Mouse (Mus musculus): ENCODE measurements around the gene Rab11fip4. TPM values are rescaled to one million over a fixed set of nuclear protein-coding genes. Genes with fewer than 3 reads are reported as not detected.
"Not testable (repeated sequence)": the region's sequence is repeated elsewhere in the genome, so short reads cannot be mapped to it uniquely, and the experiment has no call there.

The Rab11fip4 gene
- polyA plus RNA-seq, 1 experiment from 2014 or later, result 24.1 TPM

DNA sequence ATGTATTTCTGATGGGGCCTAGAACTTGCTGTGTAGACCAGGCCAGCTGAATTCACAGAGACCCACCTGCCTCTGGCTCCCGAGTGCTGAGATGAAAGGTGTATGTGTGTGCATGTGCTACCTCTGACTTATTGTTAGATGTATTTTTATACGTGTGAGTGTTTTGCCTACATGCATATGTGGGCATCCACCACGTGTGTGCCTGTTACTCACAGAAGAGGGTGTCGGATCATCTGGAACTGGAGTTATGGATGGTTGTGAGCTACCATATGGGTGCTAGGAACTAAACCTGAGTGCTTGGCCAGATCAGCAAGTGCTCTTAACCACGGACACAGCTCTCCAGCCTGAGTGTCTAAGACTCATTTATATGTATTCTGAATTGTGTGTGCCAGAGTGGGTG is 90.2 kb downstream of the Rab11fip4 start:
- H3K27ac ChIP-seq (replicated peaks), result no peak overlapping the region
- no peaks in the 10 kb centered on the region for H3K9me3 ChIP-seq (replicated peaks)
- H3K4me3 ChIP-seq (replicated peaks), result no peak overlapping the region
- no peaks in the 10 kb centered on the region for H3K27me3 ChIP-seq (replicated peaks)
- no peak for ATAC-seq (ENCODE audit: low FRiP score)
- peaks cover 18% of the 10 kb centered on the region; the same call in 1 of the 2 replicates for H3K4me1 ChIP-seq
- H3K9ac ChIP-seq (replicated peaks), result no peak overlapping the region
- no peak overlapping the region for H3K4me2 ChIP-seq
- H3K36me3 ChIP-seq, result peaks cover 22% of the 10 kb centered on the region
- 92% methylated on average over 5 of the region's 5 CpGs for WGBS

DNA sequence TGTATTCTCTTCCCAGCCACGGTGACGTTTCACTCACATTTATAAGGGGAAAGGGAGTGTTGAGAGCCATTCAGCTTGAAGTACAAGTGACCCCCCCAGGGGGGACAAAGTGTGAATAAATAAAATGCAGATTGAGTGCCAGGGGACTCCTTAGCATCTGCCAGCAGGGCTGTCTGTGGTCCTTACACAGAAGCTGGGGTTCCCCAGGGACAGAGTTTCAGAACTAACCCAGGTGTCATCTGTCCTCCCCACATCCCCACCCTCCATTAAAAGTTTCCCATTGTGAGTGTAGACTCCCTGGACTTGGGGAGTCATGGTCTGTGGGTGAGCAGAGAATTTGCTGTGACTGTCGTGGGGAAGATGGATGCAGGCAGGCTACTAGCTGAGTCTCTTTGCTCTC is 90.8 kb downstream of the Rab11fip4 start:
- 43% methylated on average over 3 of the region's 3 CpGs for WGBS
- ATAC-seq (ENCODE audit: low FRiP score), result no peak
- Histone ChIP-seq H3K4me3 (replicated peaks) (no peak overlapping the region), H3K27me3 (replicated peaks) (no peaks in the 10 kb centered on the region), H3K9ac (replicated peaks) (no peak overlapping the region), H3K4me2 (no peak overlapping the region), H3K36me3 (peaks cover 26% of the 10 kb centered on the region), H3K4me1 (peaks cover 15% of the 10 kb centered on the region; the same call in 1 of the 2 replicates), H3K9me3 (replicated peaks) (no peaks in the 10 kb centered on the region), H3K27ac (replicated peaks) (no peak overlapping the region)

DNA sequence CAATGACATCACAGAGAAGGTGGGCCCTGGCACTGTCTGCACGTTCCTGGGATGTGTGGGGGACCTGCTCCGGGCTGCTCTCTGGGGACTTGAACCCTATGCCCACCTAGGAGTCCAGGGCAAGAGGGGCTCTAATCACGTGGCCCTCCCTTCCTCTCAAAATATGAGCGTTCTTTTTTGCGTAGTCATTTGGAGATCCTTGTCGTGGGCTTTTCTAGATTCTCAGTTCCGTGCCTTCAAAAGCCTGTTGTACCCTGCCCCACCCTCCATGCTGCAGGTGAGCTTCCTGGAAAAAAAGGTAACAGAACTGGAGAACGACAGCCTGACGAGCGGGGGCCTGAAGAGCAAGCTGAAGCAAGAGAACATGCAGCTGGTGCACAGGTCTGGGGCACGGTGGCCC is 94.1 kb downstream of the Rab11fip4 start:
- 95% methylated on average over 11 of the region's 11 CpGs for WGBS
- Histone ChIP-seq H3K27me3 (replicated peaks) (no peaks in the 10 kb centered on the region), H3K27ac (replicated peaks) (no peak overlapping the region), H3K9me3 (replicated peaks) (no peaks in the 10 kb centered on the region), H3K4me3 (replicated peaks) (no peak overlapping the region), H3K36me3 (peaks cover 35% of the 10 kb centered on the region), H3K4me1 (peaks cover 4% of the 10 kb centered on the region; the same call in 1 of the 2 replicates), H3K4me2 (no peak overlapping the region), H3K9ac (replicated peaks) (no peak overlapping the region)
- no peak for ATAC-seq (ENCODE audit: low FRiP score)

DNA sequence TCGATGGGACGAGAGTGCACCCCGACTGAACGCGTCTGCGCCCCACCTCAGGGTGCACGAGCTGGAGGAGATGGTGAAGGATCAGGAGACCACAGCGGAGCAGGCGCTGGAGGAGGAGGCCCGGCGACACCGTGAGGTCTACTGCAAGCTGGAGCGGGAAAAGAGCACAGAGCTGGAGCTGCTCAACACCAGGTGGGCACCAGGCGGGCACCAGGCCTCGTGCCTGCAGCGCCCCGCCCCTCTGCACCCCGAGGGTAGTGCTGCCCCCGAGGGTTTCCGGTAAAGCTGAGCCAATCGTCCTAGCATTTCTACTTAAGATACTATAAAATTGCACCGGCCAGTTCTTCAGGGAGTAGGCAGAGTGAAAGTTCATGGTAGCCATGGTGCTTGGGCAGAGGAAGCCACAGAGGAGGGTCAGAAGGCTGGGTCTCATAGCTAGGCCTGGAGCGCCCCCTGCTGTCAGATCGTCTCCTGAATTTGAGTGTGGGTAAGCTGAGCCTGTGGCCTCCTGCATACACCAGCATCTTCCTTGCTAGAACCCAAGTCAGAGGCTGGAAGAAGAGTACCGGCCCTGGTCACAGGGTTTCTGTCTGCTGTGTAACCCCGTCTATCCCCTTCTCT is 95.6 kb downstream of the Rab11fip4 start:
- Histone ChIP-seq H3K9me3 (replicated peaks) (no peaks in the 10 kb centered on the region), H3K4me2 (no peak overlapping the region), H3K4me3 (replicated peaks) (no peak overlapping the region), H3K9ac (replicated peaks) (no peak overlapping the region), H3K27me3 (replicated peaks) (no peaks in the 10 kb centered on the region), H3K4me1 (peaks cover 4% of the 10 kb centered on the region; the same call in 1 of the 2 replicates), H3K36me3 (peaks cover 43% of the 10 kb centered on the region), H3K27ac (replicated peaks) (no peak overlapping the region)
- ATAC-seq (ENCODE audit: low FRiP score), result peak; percentile 60; the same call in 1 of the 2 replicates
- WGBS, result 66% methylated on average over 26 of the region's 26 CpGs

DNA sequence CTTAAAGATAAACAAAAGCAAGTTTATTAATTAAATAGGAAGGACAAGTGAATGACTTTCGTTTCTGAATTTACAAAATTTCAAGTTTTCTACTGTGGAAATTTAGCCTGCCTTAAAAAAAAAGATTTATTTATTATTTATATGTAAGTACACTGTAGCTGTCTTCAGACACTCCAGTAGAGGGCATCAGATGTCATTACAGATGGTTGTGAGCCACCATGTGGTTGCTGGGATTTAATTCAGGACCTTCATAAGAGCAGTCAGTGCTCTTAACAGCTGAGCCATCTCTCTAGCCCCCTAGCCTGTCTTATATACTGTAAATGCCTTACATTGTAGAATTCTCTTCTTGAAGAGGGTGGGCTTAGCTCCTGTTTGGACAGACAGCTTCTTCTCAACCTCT is 98.9 kb downstream of the Rab11fip4 start:
- H3K4me1 ChIP-seq, result peaks cover 4% of the 10 kb centered on the region; the same call in 1 of the 2 replicates
- no peak overlapping the region for H3K9ac ChIP-seq (replicated peaks)
- H3K27ac ChIP-seq (replicated peaks), result no peak overlapping the region
- H3K4me3 ChIP-seq (replicated peaks), result no peak overlapping the region
- peaks cover 56% of the 10 kb centered on the region for H3K36me3 ChIP-seq
- WGBS, result 85% methylated on average over 1 of the region's 1 CpGs
- ATAC-seq (ENCODE audit: low FRiP score), result no peak
- H3K27me3 ChIP-seq (replicated peaks), result no peaks in the 10 kb centered on the region
- no peaks in the 10 kb centered on the region for H3K9me3 ChIP-seq (replicated peaks)
- no peak overlapping the region for H3K4me2 ChIP-seq

DNA sequence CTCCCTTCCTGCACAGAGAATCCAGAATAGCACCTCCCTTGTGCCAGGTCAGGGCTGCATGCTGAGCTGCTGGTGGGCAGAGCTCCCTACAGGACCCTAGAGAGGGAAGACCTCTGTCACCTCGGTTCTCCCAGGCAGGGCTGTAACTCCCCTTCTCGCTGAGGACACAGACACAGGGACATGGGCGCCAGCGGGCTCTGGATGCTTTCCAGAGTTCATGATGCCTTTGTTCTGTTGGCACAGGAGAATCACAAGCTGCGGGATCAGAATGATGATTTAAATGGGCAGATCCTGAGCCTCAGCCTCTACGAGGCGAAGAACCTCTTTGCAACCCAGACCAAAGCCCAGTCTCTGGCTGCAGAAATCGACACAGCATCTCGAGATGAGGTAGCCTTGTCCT is 100.5 kb downstream of the Rab11fip4 start:
- 74% methylated on average over 9 of the region's 9 CpGs for WGBS
- H3K4me2 ChIP-seq, result no peak overlapping the region
- no peak overlapping the region for H3K27ac ChIP-seq (replicated peaks)
- H3K4me3 ChIP-seq (replicated peaks), result no peak overlapping the region
- H3K4me1 ChIP-seq, result peaks cover 2% of the 10 kb centered on the region; the same call in 1 of the 2 replicates
- H3K9ac ChIP-seq (replicated peaks), result no peak overlapping the region
- no peak for ATAC-seq (ENCODE audit: low FRiP score)
- peaks cover 44% of the 10 kb centered on the region for H3K36me3 ChIP-seq
- H3K27me3 ChIP-seq (replicated peaks), result no peaks in the 10 kb centered on the region
- H3K9me3 ChIP-seq (replicated peaks), result no peaks in the 10 kb centered on the region

DNA sequence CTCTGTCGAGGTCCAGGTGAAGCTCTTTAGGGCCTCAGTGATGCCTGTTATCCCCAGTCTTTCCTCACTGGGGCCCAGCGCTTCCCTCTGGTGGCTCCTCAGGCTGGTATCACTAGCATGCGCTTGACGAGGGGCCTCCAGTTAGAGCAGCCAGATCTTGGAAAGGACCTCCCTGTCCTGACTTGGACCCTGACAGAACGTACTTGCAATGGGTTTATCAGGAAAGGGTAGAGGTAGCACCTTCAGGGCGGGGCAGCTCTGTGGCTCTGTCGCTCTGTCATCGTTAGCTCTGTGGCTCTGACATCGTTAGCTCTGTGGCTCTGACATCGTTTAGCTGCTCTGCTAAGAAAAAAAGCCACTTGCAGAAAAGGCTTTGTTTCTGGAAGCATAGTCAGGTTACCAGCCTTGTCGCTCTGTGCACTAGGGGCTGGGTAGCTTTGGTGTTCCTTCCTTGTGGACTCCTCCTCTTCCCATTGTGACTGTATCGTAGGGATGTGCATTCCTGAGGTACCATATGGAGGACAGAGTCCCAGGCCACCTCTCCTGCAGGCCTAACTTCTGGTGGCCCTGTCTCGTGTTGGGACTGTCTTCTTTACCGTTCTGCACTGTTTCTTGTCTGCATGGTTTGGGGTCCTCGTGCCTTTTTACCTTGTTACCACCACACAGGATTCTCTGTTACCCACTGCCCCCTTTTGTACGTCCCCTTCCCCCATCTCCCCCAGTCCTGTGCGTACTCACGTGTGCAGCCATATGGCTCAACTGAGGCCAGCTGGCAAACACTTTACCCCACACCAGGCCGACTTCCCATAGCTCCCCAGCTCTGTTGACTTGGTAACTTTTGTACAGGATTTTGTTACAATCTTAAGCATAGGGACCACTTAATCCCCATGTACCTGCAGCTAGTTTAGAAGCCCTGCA is 105.6 kb downstream of the Rab11fip4 start:
- Histone ChIP-seq H3K4me1 (peaks cover 18% of the 10 kb centered on the region), H3K27me3 (replicated peaks) (no peaks in the 10 kb centered on the region), H3K4me2 (no peak overlapping the region), H3K4me3 (replicated peaks) (no peak overlapping the region), H3K9me3 (replicated peaks) (no peaks in the 10 kb centered on the region), H3K36me3 (peaks cover 20% of the 10 kb centered on the region), H3K9ac (replicated peaks) (no peak overlapping the region), H3K27ac (replicated peaks) (peak overlapping the region; percentile 28)
- no peak for ATAC-seq (ENCODE audit: low FRiP score)
- 61% methylated on average over 19 of the region's 19 CpGs for WGBS

DNA sequence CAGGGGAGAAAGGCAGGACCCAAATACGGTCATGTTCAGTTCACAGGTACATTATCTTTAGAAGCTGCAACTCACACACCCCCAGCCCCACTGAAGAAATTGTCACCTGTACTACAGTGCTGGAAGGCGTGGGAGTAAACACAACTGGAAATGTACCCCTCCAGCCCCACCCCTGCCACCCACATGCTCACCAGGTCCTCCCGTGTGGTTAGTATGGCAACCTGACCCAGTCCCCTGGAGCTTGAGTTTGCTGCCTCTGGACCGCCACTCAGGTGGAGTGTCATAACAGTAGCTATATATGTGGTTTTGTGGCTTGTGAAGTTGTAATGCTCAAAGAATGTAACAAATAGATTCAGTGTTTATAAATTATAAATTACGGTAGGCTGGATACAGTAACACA is 107.1 kb downstream of the Rab11fip4 start:
- peaks cover 32% of the 10 kb centered on the region for H3K4me1 ChIP-seq
- H3K4me2 ChIP-seq, result no peak overlapping the region
- no peaks in the 10 kb centered on the region for H3K9me3 ChIP-seq (replicated peaks)
- WGBS, result 86% methylated on average over 5 of the region's 5 CpGs
- no peak overlapping the region for H3K27ac ChIP-seq (replicated peaks)
- no peak overlapping the region for H3K4me3 ChIP-seq (replicated peaks)
- no peak for ATAC-seq (ENCODE audit: low FRiP score)
- peaks cover 6% of the 10 kb centered on the region for H3K36me3 ChIP-seq
- H3K27me3 ChIP-seq (replicated peaks), result no peaks in the 10 kb centered on the region
- no peak overlapping the region for H3K9ac ChIP-seq (replicated peaks)

DNA sequence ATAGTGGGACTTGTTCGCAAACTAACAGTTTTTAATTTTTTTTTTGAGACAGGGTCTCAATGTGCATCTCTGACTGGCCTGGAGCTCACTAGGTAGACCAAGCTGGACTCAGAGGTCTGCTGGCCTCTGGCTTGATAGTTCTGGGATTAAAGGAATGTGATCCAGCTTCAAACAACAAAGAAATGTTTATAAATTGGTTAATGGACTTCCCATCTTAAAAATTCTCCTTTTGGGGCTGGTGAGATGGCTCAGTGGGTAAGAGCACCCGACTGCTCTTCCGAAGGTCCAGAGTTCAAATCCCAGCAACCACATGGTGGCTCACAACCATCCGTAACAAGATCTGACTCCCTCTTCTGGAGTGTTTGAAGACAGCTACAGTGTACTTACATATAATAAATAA is 107.5 kb downstream of the Rab11fip4 start:
- H3K9ac ChIP-seq (replicated peaks); H3K4me2 ChIP-seq; ATAC-seq (ENCODE audit: low FRiP score); H3K4me3 ChIP-seq (replicated peaks); H3K9me3 ChIP-seq (replicated peaks); H3K27me3 ChIP-seq (replicated peaks); H3K27ac ChIP-seq (replicated peaks); H3K36me3 ChIP-seq: not testable (repeated sequence)
- WGBS, result 89% methylated on average over 4 of the region's 4 CpGs
- peaks cover 36% of the 10 kb centered on the region for H3K4me1 ChIP-seq

DNA sequence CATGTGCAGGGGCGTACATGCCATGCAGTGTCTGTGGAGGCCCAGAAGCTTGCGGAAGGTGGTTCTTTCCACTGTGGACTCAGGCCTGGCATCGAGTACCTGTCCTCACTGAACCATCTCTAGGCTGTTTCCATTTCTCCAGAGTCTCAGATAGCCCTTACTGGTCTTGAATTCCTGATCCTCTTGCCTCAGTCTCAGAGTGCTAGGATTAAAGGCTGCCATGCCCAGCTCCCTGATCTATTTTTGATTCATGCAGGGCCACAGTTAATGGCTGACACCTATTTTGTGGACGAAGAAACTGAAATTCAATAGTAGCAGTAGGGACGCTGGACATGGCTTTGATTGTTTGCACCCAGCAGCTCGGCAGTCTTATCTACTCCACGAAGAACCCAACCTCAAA is 110.5 kb downstream of the Rab11fip4 start:
- peak overlapping the region; percentile 72 for H3K4me2 ChIP-seq
- H3K4me3 ChIP-seq (replicated peaks), result no peak overlapping the region
- H3K9me3 ChIP-seq (replicated peaks), result no peaks in the 10 kb centered on the region
- peak overlapping the region; percentile 99 for H3K27ac ChIP-seq (replicated peaks)
- WGBS, result 87% methylated on average over 7 of the region's 7 CpGs
- H3K9ac ChIP-seq (replicated peaks), result 0 out of 2 replicates have a peak overlapping the region, but pooled peaks have one; percentile 7
- no peaks in the 10 kb centered on the region for H3K36me3 ChIP-seq
- ATAC-seq (ENCODE audit: low FRiP score), result no peak
- peaks cover 45% of the 10 kb centered on the region for H3K4me1 ChIP-seq
- H3K27me3 ChIP-seq (replicated peaks), result no peaks in the 10 kb centered on the region

DNA sequence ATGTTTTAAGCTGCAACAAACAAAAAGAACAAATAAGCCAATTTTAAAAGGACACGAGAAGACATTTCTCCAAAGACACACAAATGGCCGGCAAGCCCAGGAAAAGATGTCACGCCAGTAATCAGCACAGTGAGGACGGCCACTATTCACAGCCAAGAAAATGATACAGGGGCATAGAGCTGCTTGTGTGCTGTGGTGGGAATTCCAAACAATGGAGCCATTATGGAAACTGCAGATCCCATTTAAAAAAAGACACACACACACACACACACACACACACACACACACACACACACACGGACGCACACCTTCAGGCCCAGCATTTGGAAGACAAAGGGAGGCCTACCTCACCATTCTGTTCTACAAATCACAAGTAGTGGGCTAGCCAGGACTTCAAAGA is 111.1 kb downstream of the Rab11fip4 start:
- WGBS, result 31% methylated on average over 6 of the region's 6 CpGs
- Histone ChIP-seq H3K27ac (replicated peaks) (peak overlapping the region; percentile 99), H3K9ac (replicated peaks) (0 out of 2 replicates have a peak overlapping the region, but pooled peaks have one; percentile 7), H3K4me1 (peaks cover 40% of the 10 kb centered on the region), H3K9me3 (replicated peaks) (no peaks in the 10 kb centered on the region), H3K27me3 (replicated peaks) (no peaks in the 10 kb centered on the region), H3K4me3 (replicated peaks) (peak overlapping the region; percentile 84; the same call in 1 of the 2 replicates), H3K36me3 (no peaks in the 10 kb centered on the region), H3K4me2 (peak overlapping the region; percentile 72)
- ATAC-seq (ENCODE audit: low FRiP score), result no peak

DNA sequence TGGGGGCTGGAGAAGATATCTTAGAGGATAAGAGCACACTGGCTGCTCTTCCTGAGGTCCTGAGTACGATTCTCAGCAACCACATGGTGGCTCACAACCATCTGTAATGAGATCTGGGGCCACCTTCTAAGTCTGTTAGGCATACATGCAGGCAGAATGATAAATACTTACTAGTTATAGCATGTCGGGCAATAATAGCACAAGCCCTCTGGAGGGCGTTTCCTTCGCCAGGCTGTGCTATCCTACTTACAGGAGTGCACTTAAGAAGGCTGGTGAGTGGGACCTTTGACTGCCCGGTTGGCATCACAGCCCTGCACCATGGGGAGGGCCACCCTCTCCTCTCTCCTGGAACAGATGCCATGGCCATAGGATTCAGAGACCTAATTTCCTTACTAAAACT is 112.4 kb downstream of the Rab11fip4 start:
- H3K4me1 ChIP-seq, result peaks cover 33% of the 10 kb centered on the region
- peak overlapping the region; percentile 84 for H3K4me3 ChIP-seq (replicated peaks)
- 2% methylated on average over 5 of the region's 5 CpGs for WGBS
- peak overlapping the region; percentile 72 for H3K4me2 ChIP-seq
- no peaks in the 10 kb centered on the region for H3K36me3 ChIP-seq
- H3K27me3 ChIP-seq (replicated peaks), result no peaks in the 10 kb centered on the region
- peak overlapping the region; percentile 84 for H3K9ac ChIP-seq (replicated peaks)
- H3K9me3 ChIP-seq (replicated peaks), result no peaks in the 10 kb centered on the region
- 0 out of 2 replicates have a peak, but pooled peaks have one; percentile 20 for ATAC-seq (ENCODE audit: low FRiP score)
- H3K27ac ChIP-seq (replicated peaks), result peak overlapping the region; percentile 99

Measured in neural tube, embryonic 15.5 days (tissue).